Mouse (Mus musculus) thymus, postnatal 25 days (tissue): ENCODE data around the gene Dcn.

Experiments
- DNase-seq: peaks from one replicate; pipeline ENCODE4 v3.0.0; 2022

The Dcn gene

DNA sequence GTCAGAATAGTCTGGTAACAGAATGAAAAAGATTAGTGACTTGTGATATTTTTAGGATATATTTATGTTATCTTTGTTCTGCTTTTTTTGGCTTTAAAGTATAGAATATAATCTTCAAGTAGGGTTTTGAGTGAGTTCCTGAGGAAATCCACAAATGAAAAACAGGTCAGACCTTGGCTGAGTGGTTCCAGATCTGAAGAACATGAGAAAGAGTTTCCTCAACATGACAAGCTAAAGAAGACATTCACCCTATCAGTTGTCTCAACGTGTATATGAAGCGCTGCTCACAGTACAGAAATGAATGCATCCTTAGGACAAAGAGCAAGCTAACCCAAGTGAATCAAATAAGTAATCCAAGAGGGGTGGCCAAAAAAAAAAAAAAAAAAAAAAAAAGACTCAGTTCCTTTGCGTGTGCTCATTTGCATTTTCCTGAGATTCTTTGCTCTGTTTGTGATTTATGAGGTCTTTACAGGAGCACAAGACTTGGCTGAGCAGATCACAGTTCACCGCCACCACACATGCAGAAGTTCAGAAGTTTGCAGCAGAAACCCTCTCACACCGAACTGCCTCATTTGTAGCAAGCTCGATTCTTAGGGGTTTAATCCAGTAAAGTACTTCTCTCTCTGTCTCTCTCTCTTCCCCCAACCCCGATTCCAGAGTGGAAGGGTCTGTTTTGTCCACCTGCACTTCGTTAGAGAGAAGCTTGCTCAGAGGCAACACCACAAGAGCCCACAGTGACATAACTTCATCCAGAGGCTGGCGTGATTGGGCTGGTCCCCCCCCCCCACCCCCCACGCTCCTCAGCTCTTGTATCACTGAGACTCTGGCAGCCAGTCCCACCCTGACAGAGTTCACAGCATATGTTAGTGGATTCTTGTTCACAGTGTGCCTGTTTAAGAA, 85.8 kb downstream of the Dcn start, which contains the start of gene Lum:
Gene Lum (plus strand): TSS at position 172 of the 900 bp plus-strand sequence.
- no peak for DNase-seq

GRCm38 (mm10) chr10:97567489-97568135, 88.2 kb downstream of the Dcn start:
- no peak for DNase-seq
